Mouse (Mus musculus): ENCODE data around the gene Ssrp1.

Ssrp1 gene

DNA sequence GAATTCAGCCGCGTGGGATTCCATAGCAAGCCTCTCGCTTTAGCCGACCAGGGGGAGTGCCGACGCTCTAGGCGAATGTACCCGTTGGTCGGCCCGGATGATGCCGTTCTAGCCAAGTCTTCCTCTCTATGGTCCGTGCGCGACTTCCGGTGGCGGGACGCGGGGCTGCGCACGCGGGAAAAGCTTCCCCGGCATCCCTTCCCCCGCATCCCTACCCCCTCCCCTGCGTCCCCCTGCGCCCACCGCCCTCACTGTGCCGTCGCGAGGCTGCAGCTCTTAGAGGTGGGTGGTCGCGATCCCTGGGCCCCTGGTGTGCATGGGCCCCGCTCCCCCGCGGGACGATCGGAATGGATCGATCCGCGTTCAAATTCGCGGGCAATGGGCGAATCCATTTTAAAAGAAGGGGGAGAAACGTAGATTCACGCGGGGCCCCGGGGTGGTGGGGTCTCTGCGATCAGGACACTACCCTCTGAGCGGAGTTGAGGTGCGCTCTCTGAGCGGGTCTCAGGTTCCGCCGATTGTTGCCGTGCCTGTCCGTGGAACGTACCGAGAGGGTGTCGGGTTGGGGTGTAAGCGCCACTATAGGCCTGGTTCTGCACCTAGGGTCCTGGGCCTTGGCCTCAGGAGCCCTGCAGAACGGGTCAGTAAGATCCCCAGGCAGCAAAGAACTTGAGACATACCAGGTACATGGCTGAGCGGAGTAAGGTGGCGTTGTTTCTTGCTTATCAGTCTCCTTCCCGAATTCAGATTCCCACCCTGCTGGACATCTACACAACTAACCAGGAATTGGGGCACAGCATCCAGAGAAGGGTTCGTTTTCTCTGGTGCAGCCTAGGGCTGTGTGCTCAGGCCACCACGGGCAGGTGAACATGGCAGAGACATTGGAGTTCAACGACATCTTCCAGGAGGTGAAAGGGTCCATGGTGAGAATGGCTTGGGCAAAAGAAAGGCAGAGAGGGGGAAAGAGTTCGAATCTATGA is at the start of gene Ssrp1, which contains the start of gene P2rx3:
Ssrp1 (plus strand) TSS at position 188 of the 980 bp plus-strand sequence.
P2rx3 (minus strand) TSS at position 416 of the 980 bp plus-strand sequence.
- DNase-seq (ENCODE audit: low spot score in 2 of 2): peak; percentile 82 to 88

DNA sequence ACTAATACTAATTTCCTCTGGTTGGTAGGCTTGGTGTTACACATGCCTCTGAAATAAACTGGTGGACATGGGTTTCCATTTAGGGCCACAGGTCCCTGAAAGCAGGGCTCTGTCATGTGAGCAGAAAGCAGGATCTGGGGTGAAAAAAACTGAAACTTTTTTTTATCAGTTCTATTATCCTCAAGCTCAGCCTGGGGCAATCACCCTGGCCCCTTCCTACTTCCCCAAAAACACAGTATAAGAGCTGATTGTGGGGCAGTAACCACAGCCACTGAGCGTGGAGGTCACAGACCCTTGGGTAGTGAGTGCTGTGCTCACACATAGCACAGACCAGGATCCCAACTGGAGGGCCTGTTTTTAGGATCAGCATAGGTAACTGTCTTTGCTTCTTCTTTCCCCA is 49.1 kb upstream of the Ssrp1 start, which contains the start of gene Prg3:
Prg3 (plus strand) TSS at position 286 of the 400 bp plus-strand sequence.
- DNase-seq (ENCODE audit: low spot score in 2 of 2): no peak

- no peak for DNase-seq (ENCODE audit: low spot score in 2 of 2)
Observed at GRCm38 (mm10) chr2:84996376-84996775, 40.7 kb upstream of the Ssrp1 start.

GRCm38 (mm10) chr2:84999486-85000181 is 37.4 kb upstream of the Ssrp1 start:
- no peak for DNase-seq (ENCODE audit: low spot score in 2 of 2)

DNA sequence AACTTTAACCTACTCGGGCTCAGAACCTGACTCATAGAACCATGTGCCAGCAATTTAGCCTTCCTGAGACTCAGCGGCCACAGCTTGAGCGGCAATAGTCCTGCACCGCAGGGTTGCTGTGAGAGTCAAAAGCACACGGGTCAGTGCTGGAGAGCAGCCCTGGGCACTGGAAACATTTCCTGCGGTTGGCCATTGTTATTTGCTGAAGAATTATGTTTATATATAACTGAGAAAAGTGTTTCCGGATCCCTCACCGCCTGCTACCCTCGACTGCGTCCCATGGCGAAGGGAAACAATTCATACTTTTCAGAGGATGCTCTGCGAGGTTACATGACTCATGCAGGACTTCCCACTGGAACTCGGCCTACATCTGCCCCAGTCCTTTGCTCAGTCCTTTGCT is 35.5 kb upstream of the Ssrp1 start:
- no peak for DNase-seq (ENCODE audit: low spot score in 2 of 2)

GRCm38 (mm10) chr2:85002575-85002974 is 34.5 kb upstream of the Ssrp1 start:
- no peak for DNase-seq (ENCODE audit: low spot score in 2 of 2)

- no peak for DNase-seq (ENCODE audit: low spot score in 2 of 2)
Observed at GRCm38 (mm10) chr2:85004341-85004740, 32.7 kb upstream of the Ssrp1 start.

- no peak for DNase-seq (ENCODE audit: low spot score in 2 of 2)
Observed at GRCm38 (mm10) chr2:85006600-85006999, 30.4 kb upstream of the Ssrp1 start.

GRCm38 (mm10) chr2:85007729-85008128 is 29.3 kb upstream of the Ssrp1 start:
- no peak for DNase-seq (ENCODE audit: low spot score in 2 of 2)

- DNase-seq (ENCODE audit: low spot score in 2 of 2): no peak
Observed at GRCm38 (mm10) chr2:85009212-85009611, 27.8 kb upstream of the Ssrp1 start.

GRCm38 (mm10) chr2:85011906-85012604 is 25.0 kb upstream of the Ssrp1 start:
- peak in 1 of 2 experiments; percentile 19 for DNase-seq (ENCODE audit: low spot score in 2 of 2)

DNA sequence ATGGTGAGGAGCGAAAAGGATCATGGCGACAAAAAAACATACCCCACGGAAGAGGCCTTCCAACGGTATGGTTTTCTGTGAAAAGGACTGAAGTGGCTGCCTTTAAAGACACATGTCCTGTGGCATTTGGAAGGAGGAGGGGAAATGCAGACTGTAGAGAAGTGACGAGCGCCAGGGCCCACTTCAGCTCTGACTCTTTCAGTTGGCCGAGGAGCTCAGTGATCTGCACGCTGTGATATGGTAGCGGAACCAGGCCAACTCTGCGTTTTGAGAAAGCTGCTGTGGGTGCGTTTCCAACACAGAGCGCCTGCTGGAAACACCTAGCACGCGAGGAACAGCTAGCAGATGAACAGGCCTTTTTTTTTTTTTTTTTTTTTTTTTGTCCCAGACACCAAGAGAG is 24.4 kb upstream of the Ssrp1 start:
- DNase-seq (ENCODE audit: low spot score in 2 of 2): no peak

DNA sequence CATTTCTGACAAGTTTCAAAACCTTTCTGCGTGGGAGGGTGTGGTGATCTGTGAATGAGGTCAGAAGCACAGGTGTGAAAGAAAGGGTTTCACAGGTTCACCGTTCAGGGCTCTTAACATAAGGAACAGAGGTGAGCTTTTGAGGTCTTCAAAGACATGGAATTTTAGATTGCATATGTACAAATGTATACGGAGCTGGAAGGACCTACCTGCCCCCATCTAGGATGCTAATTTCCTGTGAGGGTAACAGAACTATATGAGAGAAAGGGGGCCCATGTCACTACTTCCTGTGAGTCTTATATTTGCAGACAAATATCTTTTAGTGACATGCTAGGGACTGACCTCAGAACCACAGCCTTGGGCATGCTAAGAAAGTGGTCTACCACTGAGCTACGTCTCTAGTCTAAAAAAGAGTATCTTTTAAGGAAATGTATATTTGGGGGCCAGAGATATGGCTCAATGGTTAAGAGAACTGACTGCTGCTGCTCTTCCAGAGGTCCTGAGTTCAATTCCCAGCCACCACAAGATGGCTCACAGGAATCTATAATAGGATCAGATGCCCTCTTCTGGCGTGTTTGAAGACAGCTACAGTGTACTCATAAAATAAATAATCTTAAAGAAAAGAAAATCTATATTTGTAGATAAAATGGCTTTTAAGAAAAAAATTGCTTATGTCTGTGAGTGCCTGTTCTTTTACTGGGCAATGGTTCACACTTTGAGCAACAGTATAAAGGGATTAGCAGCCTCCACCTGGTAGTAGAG is 23.0 kb upstream of the Ssrp1 start:
- DNase-seq (ENCODE audit: low spot score in 2 of 2): no peak

GRCm38 (mm10) chr2:85014588-85014982 is 22.4 kb upstream of the Ssrp1 start:
- DNase-seq (ENCODE audit: low spot score in 2 of 2): no peak

GRCm38 (mm10) chr2:85022043-85022442 is 15.0 kb upstream of the Ssrp1 start:
- no peak for DNase-seq (ENCODE audit: low spot score in 2 of 2)

- no peak for DNase-seq (ENCODE audit: low spot score in 2 of 2)
Observed at GRCm38 (mm10) chr2:85026178-85026577, 10.9 kb upstream of the Ssrp1 start.

GRCm38 (mm10) chr2:85027281-85027680 is 9.8 kb upstream of the Ssrp1 start:
- no peak for DNase-seq (ENCODE audit: low spot score in 2 of 2)

- DNase-seq (ENCODE audit: low spot score in 2 of 2): no peak
Observed at GRCm38 (mm10) chr2:85029897-85030296, 7.1 kb upstream of the Ssrp1 start.

DNA sequence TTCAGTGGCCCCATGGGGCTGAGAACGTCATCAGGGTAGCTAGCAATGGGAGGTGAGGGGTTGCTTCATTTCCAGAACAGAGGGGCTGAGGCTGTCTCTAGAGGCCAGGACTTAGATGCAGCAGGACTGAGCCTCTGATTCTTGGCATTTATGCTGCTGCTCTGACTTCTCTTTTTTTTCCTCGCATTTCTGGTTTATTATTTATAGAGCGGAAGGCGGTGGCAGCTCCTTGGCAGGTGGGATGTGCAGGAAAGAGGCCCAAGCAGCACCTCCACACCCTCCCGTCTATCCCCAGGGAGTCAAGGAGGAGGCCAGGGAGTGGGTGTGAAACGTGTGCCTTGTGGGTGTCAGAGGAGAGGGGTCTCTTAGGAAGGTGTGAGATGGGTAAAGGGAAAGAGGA is 6.0 kb upstream of the Ssrp1 start:
- no peak for DNase-seq (ENCODE audit: low spot score in 2 of 2)

GRCm38 (mm10) chr2:85033121-85033520 is 3.9 kb upstream of the Ssrp1 start:
- DNase-seq (ENCODE audit: low spot score in 2 of 2): no peak

DNA sequence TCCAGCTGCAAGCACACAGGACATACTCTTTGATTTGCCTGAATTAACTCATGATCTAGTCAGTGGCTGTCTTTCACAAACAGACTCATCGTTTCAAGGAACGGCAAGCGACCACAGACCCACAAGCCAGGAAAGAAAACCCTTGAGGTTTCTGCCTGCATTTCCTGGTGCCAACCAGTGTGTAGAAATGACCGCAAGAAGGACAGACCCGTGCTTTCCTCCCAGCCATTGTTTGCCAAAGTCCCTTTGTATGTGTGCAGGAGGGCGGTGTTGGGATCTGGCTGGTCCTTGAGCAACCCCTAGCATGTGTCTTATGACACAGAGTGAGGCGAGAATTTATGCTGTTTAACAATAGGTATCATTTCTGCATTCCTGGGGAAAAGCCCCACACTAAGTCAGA is 2.9 kb upstream of the Ssrp1 start:
- DNase-seq (ENCODE audit: low spot score in 2 of 2): no peak

Data from urinary bladder, postnatal 36 days (tissue).